Mouse (Mus musculus) brain, adult 10 weeks (tissue): ENCODE measurements around the gene 9530068E07Rik. TPM values are rescaled to one million over a fixed set of nuclear protein-coding genes. Genes with fewer than 3 reads are reported as not detected.

Experiments used
- polyA plus RNA-seq: library from polyadenylated mRNA; stranded (reverse); fragments of 350-450 nt; fragmentation: Illumina TruSeq; extraction: RNeasy Lipid Tissue Mini Kit (QIAGEN cat#74804); gene quantifications from one replicate; pipeline ENCODE4 v1.2.3, GENCODE M21; 2015; ENCODE audit warnings: low read depth, low replicate concordance

9530068E07Rik gene
- polyA plus RNA-seq = 101 TPM

GRCm38 (mm10) chr11:52395940-52396596 lies at the start of gene 9530068E07Rik:
Gene 9530068E07Rik, plus strand, starts transcription at chr11:52396428.

GRCm38 (mm10) chr11:52360471-52361277 lies 35.6 kb upstream of the 9530068E07Rik start, which contains the start of gene Vdac1:
Gene Vdac1, plus strand, starts transcription at chr11:52360860.

Other genes with a start within 250 kb of the 9530068E07Rik start
- gene Olfr1371, start 182.4 kb upstream of the 9530068E07Rik start, polyA plus RNA-seq = not detected
- gene Skp1a, start 164.4 kb upstream of the 9530068E07Rik start, polyA plus RNA-seq = 788 TPM
- gene Tcf7, start 113.4 kb upstream of the 9530068E07Rik start, polyA plus RNA-seq = 4.0 TPM
- 527 TPM for gene Vdac1, start 35.6 kb upstream of the 9530068E07Rik start, polyA plus RNA-seq